Mouse (Mus musculus): ENCODE data around the gene Fhad1.

- TF ChIP-seq EP300 (IDR thresholded peaks at IDR 0.05; ENCODE audit: insufficient read depth, low read depth, low read length) (no peak), CTCF (IDR thresholded peaks at IDR 0.05; ENCODE audit: low read depth, low read length) (no peak), POLR2A (IDR thresholded peaks at IDR 0.05; ENCODE audit: insufficient read depth, low read length) (no peak)
Observed at GRCm38 (mm10) chr4:141872977-141873376, 141.9 kb downstream of the Fhad1 start.

Measured in ES-Bruce4 (cell line).